Comparison of ENCODE assay signal across 8 mouse cellular contexts in genomic region chr4:117886644-117887043, GRCm38 (mm10). TPM values are rescaled to one million over a fixed set of nuclear protein-coding genes. Genes with fewer than 3 reads are reported as not detected.
A peak's percentile ranks its signal among the peaks of the same experiment; 100 is the strongest.
DNase-seq lines count a peak whose midpoint lies in the region; ATAC-seq and TF ChIP-seq lines count a peak whose summit lies in the region.

No protein-coding gene starts in this region.

- peak overlapping the region; percentile 92 for H3K9ac ChIP-seq in kidney, embryonic 15.5 days
- H3K9ac ChIP-seq in stomach, postnatal 0 days (ENCODE audit: low read length): peak overlapping the region; percentile 89

- peak overlapping the region; percentile 94 for H3K4me2 ChIP-seq in kidney, embryonic 15.5 days
- peak overlapping the region; percentile 99 for H3K4me2 ChIP-seq in stomach, postnatal 0 days (replicated peaks; ENCODE audit: low read depth)

- peak overlapping the region; percentile 83 for H3K27ac ChIP-seq in forebrain, embryonic 10.5 days
- H3K27ac ChIP-seq in kidney, embryonic 15.5 days: peak overlapping the region; percentile 68
- H3K27ac ChIP-seq in macrophage: peak overlapping the region; percentile 56
- peak overlapping the region; percentile 77 for H3K27ac ChIP-seq in stomach, postnatal 0 days (replicated peaks)

- H3K36me3 ChIP-seq in forebrain, embryonic 10.5 days (replicated peaks): peaks cover 46% of the 10 kb centered on the region
- peaks cover 37% of the 10 kb centered on the region for H3K36me3 ChIP-seq in kidney, embryonic 15.5 days
- H3K36me3 ChIP-seq in macrophage (ENCODE audit: inconsistent target): peaks cover 21% of the 10 kb centered on the region
- 0 out of 2 replicates have a peak, but pooled peaks cover 6% of the 10 kb centered on the region for H3K36me3 ChIP-seq in stomach, postnatal 0 days (ENCODE audit: control insufficient read depth, insufficient read depth, low read length)

- WGBS in forebrain, embryonic 10.5 days: 4% methylated on average over 24 of the region's 24 CpGs
- 2% methylated on average over 24 of the region's 24 CpGs for WGBS in kidney, embryonic 15.5 days
- WGBS in macrophage (ENCODE audit: missing documents): 7% methylated on average over 11 of the region's 24 CpGs
- WGBS in stomach, postnatal 0 days: under 1% methylated on average over 23 of the region's 24 CpGs

- TF ChIP-seq CTCF in stomach, postnatal 0 days (IDR thresholded peaks at IDR 0.05; ENCODE audit: low read depth): no peak

- TF ChIP-seq EP300 in stomach, postnatal 0 days (optimal IDR thresholded peaks at IDR 0.05): no peak

- DNase-seq in retina, embryonic 14.5 days (ENCODE audit: low spot score): peak; percentile 10
- no peak for DNase-seq in retina, postnatal 1 day
- DNase-seq in forebrain, embryonic 10.5 days (ENCODE audit: extremely low spot score, low spot score): no peak
- DNase-seq in stomach, postnatal 0 days (ENCODE audit: low spot score): peak; percentile 32
- DNase-seq in urinary bladder, postnatal 10 days (ENCODE audit: low spot score): no peak
- no peak for DNase-seq in yolk sac, embryonic 10.5 days (ENCODE audit: low spot score)

- peak; percentile 2; the same call in 1 of the 2 replicates for ATAC-seq in kidney, embryonic 15.5 days (replicated peaks; ENCODE audit: low FRiP score)
- ATAC-seq in stomach, postnatal 0 days (ENCODE audit: low FRiP score, low TSS enrichment): 0 out of 2 replicates have a peak, but pooled peaks have one; percentile 0

- no peaks in the 10 kb centered on the region for H3K9me3 ChIP-seq in forebrain, embryonic 10.5 days
- no peaks in the 10 kb centered on the region for H3K9me3 ChIP-seq in kidney, embryonic 15.5 days (replicated peaks)
- H3K9me3 ChIP-seq in stomach, postnatal 0 days (ENCODE audit: control insufficient read depth, low read length): no peaks in the 10 kb centered on the region

- H3K79me2 ChIP-seq in macrophage (ENCODE audit: inconsistent target): peaks cover 24% of the 10 kb centered on the region

- H3K4me1 ChIP-seq in forebrain, embryonic 10.5 days: peaks cover 63% of the 10 kb centered on the region
- H3K4me1 ChIP-seq in kidney, embryonic 15.5 days: peaks cover 53% of the 10 kb centered on the region
- peaks cover 11% of the 10 kb centered on the region; the same call in 1 of the 2 replicates for H3K4me1 ChIP-seq in stomach, postnatal 0 days (replicated peaks; ENCODE audit: control insufficient read depth, insufficient read depth)

- no peaks in the 10 kb centered on the region for H3K27me3 ChIP-seq in forebrain, embryonic 10.5 days (ENCODE audit: poor library complexity, severe bottlenecking)
- no peaks in the 10 kb centered on the region for H3K27me3 ChIP-seq in kidney, embryonic 15.5 days
- no peaks in the 10 kb centered on the region for H3K27me3 ChIP-seq in stomach, postnatal 0 days (ENCODE audit: control insufficient read depth, insufficient read depth, low read length)

- H3K4me3 ChIP-seq in forebrain, embryonic 10.5 days: peak overlapping the region; percentile 69
- peak overlapping the region; percentile 99 for H3K4me3 ChIP-seq in kidney, embryonic 15.5 days (replicated peaks)
- peak overlapping the region; percentile 84 for H3K4me3 ChIP-seq in macrophage (ENCODE audit: inconsistent target)
- peak overlapping the region; percentile 95 for H3K4me3 ChIP-seq in stomach, postnatal 0 days (ENCODE audit: low read depth, low read length)

RNA-seq across cellular contexts. Expression of gene Atp6v0b, which starts 0.5 kb away (rescaled TPM):
- 160 and 166 TPM in 2 replicates for polyA plus RNA-seq in forebrain, embryonic 10.5 days (2016; fragmentation: Nextera tagmentation; extraction: Ambion mirVana)
- polyA plus RNA-seq in kidney, embryonic 15.5 days (2015; fragmentation: Nextera tagmentation; extraction: Ambion mirVana): 212 and 221 TPM in 2 replicates
- 1,000 to 10,000 TPM in 7 of 26 experiments, 100 to 1,000 TPM in 19; 550 to 1,641 (median 786) TPM for total RNA-seq in macrophage (2018; cell fraction: chromatin; rRNA removed)
- total RNA-seq in macrophage (2018; cell fraction: cytosol; rRNA removed): 100 to 1,000 TPM; 385 to 632 (median 493) TPM
- 1,000 to 10,000 TPM in 18 of 26 experiments, 100 to 1,000 TPM in 8; 771 to 1,959 (median 1,156) TPM for total RNA-seq in macrophage (2018; cell fraction: nucleus; rRNA removed)
- 307 to 636 TPM (median 464 TPM) in 3 replicates for polyA plus RNA-seq in macrophage (2018)
- polyA plus RNA-seq in stomach, postnatal 0 days (2015; fragmentation: Nextera tagmentation; extraction: Ambion mirVana): 242 and 249 TPM in 2 replicates

RNA-seq across cellular contexts. Expression of gene B4galt2, which starts 3.4 kb away (rescaled TPM):
- 20.9 and 21.8 TPM in 2 replicates for polyA plus RNA-seq in forebrain, embryonic 10.5 days (2016; fragmentation: Nextera tagmentation; extraction: Ambion mirVana)
- 17.7 and 19.8 TPM in 2 replicates for polyA plus RNA-seq in kidney, embryonic 15.5 days (2015; fragmentation: Nextera tagmentation; extraction: Ambion mirVana)
- 1 to 10 TPM in 23 of 26 experiments, under 1 TPM in 2, not detected in 1; 0.64 to 8.5 (median 1.9) TPM for total RNA-seq in macrophage (2018; cell fraction: chromatin; rRNA removed)
- under 1 TPM in 16 of 26 experiments, not detected in 10; 0.03 to 0.48 (median 0.11) TPM for total RNA-seq in macrophage (2018; cell fraction: cytosol; rRNA removed)
- 1 to 10 TPM in 10 of 26 experiments, under 1 TPM in 14, not detected in 2; 0.28 to 2.7 (median 0.85) TPM for total RNA-seq in macrophage (2018; cell fraction: nucleus; rRNA removed)
- 0.14 to 0.58 TPM in 2 of 3 replicates, not detected in the other for polyA plus RNA-seq in macrophage (2018)
- 11.9 and 12.1 TPM in 2 replicates for polyA plus RNA-seq in stomach, postnatal 0 days (2015; fragmentation: Nextera tagmentation; extraction: Ambion mirVana)

RNA-seq across cellular contexts. Expression of gene Dph2, which starts 5.2 kb away (rescaled TPM):
- polyA plus RNA-seq in forebrain, embryonic 10.5 days (2016; fragmentation: Nextera tagmentation; extraction: Ambion mirVana): 29.1 and 29.3 TPM in 2 replicates
- polyA plus RNA-seq in kidney, embryonic 15.5 days (2015; fragmentation: Nextera tagmentation; extraction: Ambion mirVana): 21.2 and 22.2 TPM in 2 replicates
- 10 to 100 TPM in 7 of 26 experiments, 1 to 10 TPM in 19; 1.9 to 15.4 (median 7.8) TPM for total RNA-seq in macrophage (2018; cell fraction: chromatin; rRNA removed)
- total RNA-seq in macrophage (2018; cell fraction: cytosol; rRNA removed): 1 to 10 TPM; 1.4 to 6.7 (median 4.5) TPM
- 10 to 100 TPM in 6 of 26 experiments, 1 to 10 TPM in 20; 2.1 to 17.8 (median 7.0) TPM for total RNA-seq in macrophage (2018; cell fraction: nucleus; rRNA removed)
- 1.9 to 7.4 TPM (median 4.9 TPM) in 3 replicates for polyA plus RNA-seq in macrophage (2018)
- polyA plus RNA-seq in stomach, postnatal 0 days (2015; fragmentation: Nextera tagmentation; extraction: Ambion mirVana): 8.1 and 8.6 TPM in 2 replicates

RNA-seq across cellular contexts. Expression of gene Ccdc24, which starts 14.3 kb away (rescaled TPM):
- polyA plus RNA-seq in forebrain, embryonic 10.5 days (2016; fragmentation: Nextera tagmentation; extraction: Ambion mirVana): 1.2 TPM in 2 replicates
- 0.89 and 1.8 TPM in 2 replicates for polyA plus RNA-seq in kidney, embryonic 15.5 days (2015; fragmentation: Nextera tagmentation; extraction: Ambion mirVana)
- 1 to 10 TPM in 1 of 26 experiments, under 1 TPM in 4, not detected in 21; 0.16 to 2.9 (median 0.51) TPM for total RNA-seq in macrophage (2018; cell fraction: chromatin; rRNA removed)
- total RNA-seq in macrophage (2018; cell fraction: cytosol; rRNA removed): not detected
- 1 to 10 TPM in 1 of 26 experiments, under 1 TPM in 2, not detected in 23; 0.21 to 1.5 (median 0.48) TPM for total RNA-seq in macrophage (2018; cell fraction: nucleus; rRNA removed)
- polyA plus RNA-seq in macrophage (2018): not detected in 3 replicates
- polyA plus RNA-seq in stomach, postnatal 0 days (2015; fragmentation: Nextera tagmentation; extraction: Ambion mirVana): 0.33 and 0.41 TPM in 2 replicates

RNA-seq across cellular contexts. Expression of gene Ipo13, which starts 28.2 kb away (rescaled TPM):
- polyA plus RNA-seq in forebrain, embryonic 10.5 days (2016; fragmentation: Nextera tagmentation; extraction: Ambion mirVana): 63.2 and 67.3 TPM in 2 replicates
- polyA plus RNA-seq in kidney, embryonic 15.5 days (2015; fragmentation: Nextera tagmentation; extraction: Ambion mirVana): 39.8 and 47.3 TPM in 2 replicates
- 10 to 100 TPM in 25 of 26 experiments, 1 to 10 TPM in 1; 7.2 to 73.8 (median 39.0) TPM for total RNA-seq in macrophage (2018; cell fraction: chromatin; rRNA removed)
- total RNA-seq in macrophage (2018; cell fraction: cytosol; rRNA removed): 10 to 100 TPM; 19.7 to 34.6 (median 26.9) TPM
- 10 to 100 TPM; 15.9 to 54.8 (median 31.7) TPM for total RNA-seq in macrophage (2018; cell fraction: nucleus; rRNA removed)
- 17.2 to 30.4 TPM (median 28.2 TPM) in 3 replicates for polyA plus RNA-seq in macrophage (2018)
- 21.5 and 24.6 TPM in 2 replicates for polyA plus RNA-seq in stomach, postnatal 0 days (2015; fragmentation: Nextera tagmentation; extraction: Ambion mirVana)

Comparison
In these comparisons a context has a peak if more than half of its experiments do, and no peak if none do; other contexts are left out.
1. DNase-seq: peak in retina, embryonic 14.5 days (single experiment) and stomach, postnatal 0 days (single experiment); none in retina, postnatal 1 day (single experiment), forebrain, embryonic 10.5 days (single experiment), urinary bladder, postnatal 10 days (single experiment) and yolk sac, embryonic 10.5 days (single experiment).
2. Peak in every context shown above with its lines, with median percentiles within 50 percentile points of each other: H3K27ac ChIP-seq and H3K4me3 ChIP-seq.